Mouse (Mus musculus) C2C12 (cell line): ENCODE data around the gene Actb.

Source experiments
- CEBPB ChIP-seq: IDR thresholded peaks from one replicate; pipeline ENCODE4 v1.6.1; 2011; ENCODE audit warnings: low read depth, mild to moderate bottlenecking, control low read depth, moderate library complexity
- CTCF ChIP-seq: IDR thresholded peaks from one replicate; pipeline ENCODE4 v1.5.1; 2011; ENCODE audit not compliant: control insufficient read depth, insufficient read depth, insufficient read length
- FOSL1 ChIP-seq: IDR thresholded peaks from one replicate; pipeline ENCODE4 v1.8.0; 2011; ENCODE audit warnings: mild to moderate bottlenecking, low read length; ENCODE audit not compliant: poor library complexity, insufficient read depth, severe bottlenecking
- MAX ChIP-seq: IDR thresholded peaks from one replicate; pipeline ENCODE4 v1.6.1; 2011; ENCODE audit warnings: mild to moderate bottlenecking, control low read depth
- MYOD1 ChIP-seq: IDR thresholded peaks from one replicate; pipeline ENCODE4 v1.6.1; 2011; ENCODE audit warnings: low read depth; ENCODE audit not compliant: control insufficient read depth, insufficient read length
- MYOG ChIP-seq: IDR thresholded peaks from one replicate; pipeline ENCODE4 v1.6.1; 2011; ENCODE audit not compliant: control insufficient read depth, insufficient read length; ENCODE audit errors: extremely low read depth
- USF1 ChIP-seq: IDR thresholded peaks from one replicate; pipeline ENCODE4 v1.6.1; 2011; ENCODE audit warnings: low read depth, mild to moderate bottlenecking, control low read depth, moderate library complexity

- TF ChIP-seq CTCF (no peak), MYOG (no peak), CEBPB (no peak), USF1 (no peak), MYOD1 (no peak), MAX (no peak), FOSL1 (no peak)
These were observed 5.1 kb upstream of the Actb start for GRCm38 (mm10) chr5:142911629-142912028.
